Mouse (Mus musculus): Measurements from ENCODE around the gene Creld2. TPM values are rescaled to one million over a fixed set of nuclear protein-coding genes. Genes with fewer than 3 reads are reported as not detected.

The Creld2 gene
- polyA plus RNA-seq, 1 experiment from 2014 or later: 53.8 TPM

Other genes with a start within 250 kb of the Creld2 start
- gene Zdhhc25, start 219.3 kb upstream of the Creld2 start, polyA plus RNA-seq (2014; fragmentation: Nextera tagmentation; extraction: Ambion mirVana): not detected in 2 replicates
- gene Brd1, start 85.4 kb upstream of the Creld2 start, polyA plus RNA-seq (2014; fragmentation: Nextera tagmentation; extraction: Ambion mirVana): 26.2 and 30.5 TPM in 2 replicates
- gene Zbed4, start 68.0 kb upstream of the Creld2 start, polyA plus RNA-seq (2014; fragmentation: Nextera tagmentation; extraction: Ambion mirVana): 16.7 and 25.7 TPM in 2 replicates
- 7.1 and 8.1 TPM in 2 replicates for gene Alg12, start 328 bp upstream of the Creld2 start, polyA plus RNA-seq (2014; fragmentation: Nextera tagmentation; extraction: Ambion mirVana)
- 49.1 and 53.2 TPM in 2 replicates for gene Pim3, start 42.5 kb downstream of the Creld2 start, polyA plus RNA-seq (2014; fragmentation: Nextera tagmentation; extraction: Ambion mirVana)
- gene Ttll8, start 134.8 kb downstream of the Creld2 start, polyA plus RNA-seq (2014; fragmentation: Nextera tagmentation; extraction: Ambion mirVana): not detected in 2 replicates
- gene Mlc1, start 159.4 kb downstream of the Creld2 start, polyA plus RNA-seq (2014; fragmentation: Nextera tagmentation; extraction: Ambion mirVana): 6.4 and 7.6 TPM in 2 replicates
- gene Mov10l1, start 163.3 kb downstream of the Creld2 start, polyA plus RNA-seq (2014; fragmentation: Nextera tagmentation; extraction: Ambion mirVana): not detected in 2 replicates
- gene Panx2, start 240.1 kb downstream of the Creld2 start, polyA plus RNA-seq (2014; fragmentation: Nextera tagmentation; extraction: Ambion mirVana): 6.6 and 7.9 TPM in 2 replicates

All from midbrain, embryonic 14.5 days (tissue).